Comparison of ENCODE assay signal across 10 mouse cellular contexts in the genomic region with DNA sequence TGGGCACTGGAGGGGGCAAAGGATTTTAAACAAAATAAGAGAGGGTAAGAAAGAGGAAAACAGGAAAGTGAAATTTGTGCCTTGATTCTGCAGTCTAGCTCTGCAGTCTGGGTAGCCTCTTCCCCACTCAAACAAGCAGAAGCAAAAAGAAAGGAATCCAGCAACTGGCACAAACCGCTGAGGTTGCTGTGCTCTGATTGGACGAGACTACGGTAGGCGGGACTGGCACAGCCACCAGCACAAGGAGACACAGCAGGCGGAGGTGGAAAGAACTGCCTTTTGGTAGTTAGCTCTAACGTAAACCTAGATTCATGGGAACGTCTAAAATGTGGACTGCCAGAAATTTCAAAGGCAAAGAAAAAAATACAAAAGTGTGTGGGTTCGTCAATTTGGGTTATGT. TPM values are rescaled to one million over a fixed set of nuclear protein-coding genes. Genes with fewer than 3 reads are reported as not detected.
DNase-seq lines count a peak whose midpoint lies in the region; ATAC-seq and TF ChIP-seq lines count a peak whose summit lies in the region.
"Had no signal": no experiment of that assay in that cellular context is flagged by ENCODE, and none has a peak within 500 bp of the region (broad histone marks: within the 10 kb centered on the region; RNA-seq: fewer than 3 reads in every experiment).

No protein-coding gene starts in this region.

- TF ChIP-seq POLR2A in lung, adult 2 months (IDR thresholded peaks at IDR 0.05; ENCODE audit: borderline replicate concordance, extremely low read depth, low read depth, low read length): no peak

- H3K9me3 ChIP-seq in limb, embryonic 11.5 days (ENCODE audit: control insufficient read depth, low read length): no peaks in the 10 kb centered on the region
- no peaks in the 10 kb centered on the region for H3K9me3 ChIP-seq in limb, embryonic 10.5 days (replicated peaks)
- no peaks in the 10 kb centered on the region for H3K9me3 ChIP-seq in hindbrain, embryonic 13.5 days
- no peaks in the 10 kb centered on the region for H3K9me3 ChIP-seq in neural tube, embryonic 14.5 days (ENCODE audit: control insufficient read depth, low read length)

- no peak overlapping the region for H3K27ac ChIP-seq in limb, embryonic 11.5 days (replicated peaks; ENCODE audit: low read depth, low read length)
- no peak overlapping the region for H3K27ac ChIP-seq in limb, embryonic 10.5 days
- no peak overlapping the region for H3K27ac ChIP-seq in hindbrain, embryonic 13.5 days
- H3K27ac ChIP-seq in neural tube, embryonic 14.5 days (ENCODE audit: low read depth, low read length): no peak overlapping the region
- no peak overlapping the region for H3K27ac ChIP-seq in gastrocnemius, adult 2 months

- H3K4me3 ChIP-seq in limb, embryonic 11.5 days (ENCODE audit: low read depth, low read length): no peak overlapping the region
- no peak overlapping the region for H3K4me3 ChIP-seq in limb, embryonic 10.5 days
- no peak overlapping the region for H3K4me3 ChIP-seq in hindbrain, embryonic 13.5 days
- no peak overlapping the region for H3K4me3 ChIP-seq in neural tube, embryonic 14.5 days (ENCODE audit: low read depth, low read length)
- H3K4me3 ChIP-seq in gastrocnemius, adult 2 months: no peak overlapping the region
- no peak overlapping the region for H3K4me3 ChIP-seq in lung, adult 2 months (replicated peaks; ENCODE audit: extremely low read depth, low read depth, low read length)

- intact Hi-C loops in gastrocnemius, adult 2 months (cut with DNase I): no loop called here

- no peak for TF ChIP-seq CTCF in gastrocnemius, adult 2 months (IDR thresholded peaks at IDR 0.05)
- no peak for TF ChIP-seq CTCF in lung, adult 2 months (IDR thresholded peaks at IDR 0.05; ENCODE audit: insufficient read depth, low read length)

- no peak overlapping the region for H3K4me2 ChIP-seq in limb, embryonic 11.5 days (ENCODE audit: low read depth, severe bottlenecking)
- no peak overlapping the region for H3K4me2 ChIP-seq in hindbrain, embryonic 13.5 days
- H3K4me2 ChIP-seq in neural tube, embryonic 14.5 days (ENCODE audit: low read depth, low read length): no peak overlapping the region

- peak; percentile 56 for DNase-seq in limb, embryonic 11.5 days (ENCODE audit: low spot score)
- DNase-seq in limb, embryonic 10.5 days (ENCODE audit: low spot score): no peak
- DNase-seq in embryo, embryonic 10 days (ENCODE audit: low spot score): peak; percentile 72
- DNase-seq in gastrocnemius, adult 2 months: no peak
- DNase-seq in lung, adult 2 months: no peak
- no peak for DNase-seq in ovary, postnatal 14 days (ENCODE audit: low spot score)
- DNase-seq: adrenal gland, adult 8-10 months; right cerebral cortex, postnatal 4 days had no signal

- no peaks in the 10 kb centered on the region for H3K4me1 ChIP-seq in limb, embryonic 11.5 days (ENCODE audit: control insufficient read depth, insufficient read depth, low read length)
- peaks cover 16% of the 10 kb centered on the region for H3K4me1 ChIP-seq in limb, embryonic 10.5 days
- peaks cover 5% of the 10 kb centered on the region for H3K4me1 ChIP-seq in hindbrain, embryonic 13.5 days (replicated peaks)
- no peaks in the 10 kb centered on the region for H3K4me1 ChIP-seq in neural tube, embryonic 14.5 days (ENCODE audit: control insufficient read depth, insufficient read depth, low read length)
- H3K4me1 ChIP-seq in lung, adult 2 months (ENCODE audit: control insufficient read depth, insufficient read depth, low read length): no peaks in the 10 kb centered on the region

- H3K27me3 ChIP-seq in limb, embryonic 11.5 days (ENCODE audit: control insufficient read depth, insufficient read depth, low read length): peaks cover 59% of the 10 kb centered on the region
- peaks cover 80% of the 10 kb centered on the region for H3K27me3 ChIP-seq in limb, embryonic 10.5 days (ENCODE audit: low read depth, poor library complexity, severe bottlenecking)
- peaks cover 84% of the 10 kb centered on the region for H3K27me3 ChIP-seq in hindbrain, embryonic 13.5 days
- peaks cover 42% of the 10 kb centered on the region for H3K27me3 ChIP-seq in neural tube, embryonic 14.5 days (ENCODE audit: control insufficient read depth, insufficient read depth, low read length)

- H3K9ac ChIP-seq in limb, embryonic 11.5 days (ENCODE audit: low read length): no peak overlapping the region
- H3K9ac ChIP-seq in hindbrain, embryonic 13.5 days: no peak overlapping the region
- no peak overlapping the region for H3K9ac ChIP-seq in neural tube, embryonic 14.5 days (replicated peaks; ENCODE audit: low read depth, low read length)

- no peaks in the 10 kb centered on the region for H3K36me3 ChIP-seq in limb, embryonic 11.5 days (ENCODE audit: control insufficient read depth, insufficient read depth, low read length)
- no peaks in the 10 kb centered on the region for H3K36me3 ChIP-seq in limb, embryonic 10.5 days
- H3K36me3 ChIP-seq in hindbrain, embryonic 13.5 days: no peaks in the 10 kb centered on the region
- H3K36me3 ChIP-seq in neural tube, embryonic 14.5 days (ENCODE audit: control insufficient read depth, insufficient read depth, low read length): no peaks in the 10 kb centered on the region

- no peak for ATAC-seq in limb, embryonic 11.5 days (ENCODE audit: insufficient number of reproducible peaks, low FRiP score, low TSS enrichment, low read depth)
- peak; percentile 66; the same call in 1 of the 2 replicates for ATAC-seq in hindbrain, embryonic 13.5 days (ENCODE audit: low FRiP score)
- ATAC-seq in neural tube, embryonic 14.5 days (ENCODE audit: low read depth): peak; percentile 84

- WGBS in limb, embryonic 11.5 days: 4% methylated on average over 8 of the region's 8 CpGs
- WGBS in limb, embryonic 10.5 days: 5% methylated on average over 8 of the region's 8 CpGs
- WGBS in hindbrain, embryonic 13.5 days: 2% methylated on average over 8 of the region's 8 CpGs
- 3% methylated on average over 8 of the region's 8 CpGs for WGBS in neural tube, embryonic 14.5 days
- 9% methylated on average over 8 of the region's 8 CpGs for WGBS in lung, adult 2 months

RNA-seq across cellular contexts. Expression of a gene that starts 11.4 kb away (rescaled TPM):
- not detected in 2 replicates for polyA plus RNA-seq in limb, embryonic 11.5 days (2014; fragmentation: Nextera tagmentation; extraction: Ambion mirVana)
- not detected in 2 replicates for polyA plus RNA-seq in limb, embryonic 10.5 days (2016; fragmentation: Nextera tagmentation; extraction: Ambion mirVana)
- 1.6 and 1.9 TPM in 2 replicates for polyA plus RNA-seq in hindbrain, embryonic 13.5 days (2015; fragmentation: Nextera tagmentation; extraction: Ambion mirVana)
- 2.6 and 2.7 TPM in 2 replicates for polyA plus RNA-seq in neural tube, embryonic 14.5 days (2014; fragmentation: Nextera tagmentation; extraction: Ambion mirVana)
- not detected for total RNA-seq in gastrocnemius, adult 2 months (2021)
- polyA plus RNA-seq in lung, adult 2 months (2012; rRNA removed): not detected in 2 replicates
- total RNA-seq: adrenal gland, adult 8-10 months had no signal

Comparison
In these comparisons a context has a peak if more than half of its experiments do, and no peak if none do; other contexts are left out.
1. DNase-seq: peak in limb, embryonic 11.5 days (single experiment) and embryo, embryonic 10 days (single experiment); none in limb, embryonic 10.5 days (single experiment), gastrocnemius, adult 2 months (single experiment), lung, adult 2 months (single experiment) and ovary, postnatal 14 days (single experiment).